Mouse (Mus musculus) stomach, embryonic 14.5 days (tissue): ENCODE results near the gene Plxnc1. TPM values are rescaled to one million over a fixed set of nuclear protein-coding genes. Genes with fewer than 3 reads are reported as not detected.

Experiments used
- ATAC-seq: fragments of 200-750 bp; cut with Nextera tagmentation; 2 replicates; pipeline ENCODE4 v1.8.0; 2017; ENCODE audit warnings: low read depth, moderate TSS enrichment; ENCODE audit not compliant: insufficient number of reproducible peaks, insufficient read depth, low FRiP score
- H3K27ac ChIP-seq: fragments of 300-500 bp; sonication (generic); 2 replicates; pipeline ENCODE4 v1.5.1; 2014; ENCODE audit warnings: mild to moderate bottlenecking, low read length, moderate library complexity, mixed read lengths
- H3K27me3 ChIP-seq: fragments of 300-500 bp; sonication (generic); 2 replicates; pipeline ENCODE4 v1.6.1; 2014; ENCODE audit warnings: low read length, control low read depth, mixed read lengths; ENCODE audit not compliant: control insufficient read depth, insufficient read depth
- H3K36me3 ChIP-seq: fragments of 300-500 bp; sonication (generic); 2 replicates; pipeline ENCODE4 v1.6.1; 2014; ENCODE audit warnings: mild to moderate bottlenecking, control low read depth, low read length, moderate library complexity, mixed read lengths; ENCODE audit not compliant: control insufficient read depth, insufficient read depth
- H3K4me1 ChIP-seq: fragments of 300-500 bp; sonication (generic); 2 replicates; pipeline ENCODE4 v1.6.1; 2014; ENCODE audit warnings: low read length, control low read depth, mixed read lengths; ENCODE audit not compliant: control insufficient read depth, insufficient read depth
- H3K4me2 ChIP-seq: fragments of 300-500 bp; sonication (generic); replicated peaks from 2 replicates; pipeline ENCODE4 v1.6.1; 2014; ENCODE audit warnings: low read depth, low read length, control low read depth
- H3K4me3 ChIP-seq: fragments of 300-500 bp; sonication (generic); 2 replicates; pipeline ENCODE4 v1.5.1; 2014; ENCODE audit warnings: low read depth, low read length, control low read depth
- H3K9ac ChIP-seq: fragments of 300-500 bp; sonication (generic); replicated peaks from 2 replicates; pipeline ENCODE4 v1.6.1; 2014; ENCODE audit warnings: low read depth, mild to moderate bottlenecking, control low read depth, low read length, moderate library complexity, mixed read lengths
- H3K9me3 ChIP-seq: fragments of 300-500 bp; sonication (generic); 2 replicates; pipeline ENCODE4 v1.6.1; 2016; ENCODE audit warnings: low read depth, low read length, control low read depth; ENCODE audit not compliant: control insufficient read depth
- WGBS: fragments of 180-500 bp; shearing (Covaris S2); extraction: QIAGEN DNeasy Blood & Tissue Kit; methylation state at CpG from one replicate; pipeline ENCODE4 v1.1.7; 2014; 5-methylcytosine and 5-hydroxymethylcytosine counted together
- polyA plus RNA-seq: library from polyadenylated mRNA; unstranded; fragments of >200 nt; fragmentation: Nextera tagmentation; extraction: Ambion mirVana; gene quantifications from 2 replicates; pipeline ENCODE4 v1.2.1, GENCODE M21; 2014

Plxnc1 gene
- polyA plus RNA-seq, 1 experiment from 2014 or later, result 2.3 TPM

- 86% methylated on average over 12 of the region's 12 CpGs for WGBS
- Histone ChIP-seq H3K9me3 (no peaks in the 10 kb centered on the region), H3K36me3 (no peaks in the 10 kb centered on the region), H3K4me1 (no peaks in the 10 kb centered on the region), H3K4me2 (no peak overlapping the region), H3K27ac (no peak overlapping the region), H3K27me3 (no peaks in the 10 kb centered on the region), H3K9ac (no peak overlapping the region), H3K4me3 (no peak overlapping the region)
- ATAC-seq, result no peak
These were observed 21.8 kb downstream of the Plxnc1 start for GRCm38 (mm10) chr10:94922848-94923247.

GRCm38 (mm10) chr10:94921751-94922150, 22.9 kb downstream of the Plxnc1 start:
- no peak for ATAC-seq
- whole genome bisulfite sequencing, result 72% methylated on average over 6 of the region's 6 CpGs

GRCm38 (mm10) chr10:94920526-94920925, 24.1 kb downstream of the Plxnc1 start:
- Histone ChIP-seq H3K4me2 (no peak overlapping the region), H3K9me3 (no peaks in the 10 kb centered on the region), H3K27ac (no peak overlapping the region), H3K4me1 (no peaks in the 10 kb centered on the region), H3K9ac (no peak overlapping the region), H3K36me3 (no peaks in the 10 kb centered on the region), H3K27me3 (no peaks in the 10 kb centered on the region), H3K4me3 (no peak overlapping the region)
- WGBS, result 82% methylated on average over 8 of the region's 8 CpGs
- no peak for ATAC-seq

More at GRCm38 (mm10) chr10:94921751-94922150, 22.9 kb downstream of the Plxnc1 start:
- H3K27me3 ChIP-seq, result no peaks in the 10 kb centered on the region
- H3K9me3 ChIP-seq, result no peaks in the 10 kb centered on the region
- H3K9ac ChIP-seq, result no peak overlapping the region
- H3K4me3 ChIP-seq, result no peak overlapping the region
- H3K36me3 ChIP-seq, result no peaks in the 10 kb centered on the region
- H3K27ac ChIP-seq, result no peak overlapping the region
- H3K4me1 ChIP-seq, result no peaks in the 10 kb centered on the region
- H3K4me2 ChIP-seq, result no peak overlapping the region

- no peak overlapping the region for H3K4me2 ChIP-seq
- H3K27ac ChIP-seq, result no peak overlapping the region
- H3K9ac ChIP-seq, result no peak overlapping the region
- WGBS, result 38% methylated on average over 2 of the region's 2 CpGs
- no peaks in the 10 kb centered on the region for H3K4me1 ChIP-seq
- no peaks in the 10 kb centered on the region for H3K27me3 ChIP-seq
- no peaks in the 10 kb centered on the region for H3K9me3 ChIP-seq
- no peak overlapping the region for H3K4me3 ChIP-seq
- no peaks in the 10 kb centered on the region for H3K36me3 ChIP-seq
- no peak for ATAC-seq
These were observed 24.7 kb downstream of the Plxnc1 start for GRCm38 (mm10) chr10:94919960-94920359.

- Histone ChIP-seq H3K4me2 (no peak overlapping the region), H3K36me3 (no peaks in the 10 kb centered on the region), H3K4me3 (no peak overlapping the region), H3K27me3 (no peaks in the 10 kb centered on the region), H3K4me1 (no peaks in the 10 kb centered on the region), H3K27ac (no peak overlapping the region), H3K9ac (no peak overlapping the region), H3K9me3 (no peaks in the 10 kb centered on the region)
- WGBS, result 54% methylated on average over 12 of the region's 12 CpGs
- 0 out of 2 replicates have a peak, but pooled peaks have one; percentile 61 for ATAC-seq
These were observed 25.1 kb downstream of the Plxnc1 start for GRCm38 (mm10) chr10:94919552-94919951.

- ATAC-seq, result no peak
- Histone ChIP-seq H3K4me3 (no peak overlapping the region), H3K9me3 (no peaks in the 10 kb centered on the region), H3K4me1 (no peaks in the 10 kb centered on the region), H3K36me3 (no peaks in the 10 kb centered on the region), H3K27me3 (no peaks in the 10 kb centered on the region), H3K4me2 (no peak overlapping the region), H3K27ac (no peak overlapping the region), H3K9ac (no peak overlapping the region)
- WGBS, result 84% methylated on average over 7 of the region's 7 CpGs
These were observed 26.0 kb downstream of the Plxnc1 start for GRCm38 (mm10) chr10:94918618-94919017.

- ATAC-seq, result no peak
- Histone ChIP-seq H3K36me3 (no peaks in the 10 kb centered on the region), H3K27me3 (no peaks in the 10 kb centered on the region), H3K4me3 (no peak overlapping the region), H3K9ac (no peak overlapping the region), H3K9me3 (no peaks in the 10 kb centered on the region), H3K27ac (no peak overlapping the region), H3K4me2 (no peak overlapping the region), H3K4me1 (no peaks in the 10 kb centered on the region)
- WGBS, result 48% methylated on average over 2 of the region's 2 CpGs
These were observed 26.6 kb downstream of the Plxnc1 start for GRCm38 (mm10) chr10:94917990-94918389.

GRCm38 (mm10) chr10:94917354-94917753, 27.3 kb downstream of the Plxnc1 start:
- Histone ChIP-seq H3K27me3 (no peaks in the 10 kb centered on the region), H3K4me2 (no peak overlapping the region), H3K9ac (no peak overlapping the region), H3K4me1 (no peaks in the 10 kb centered on the region), H3K27ac (no peak overlapping the region), H3K36me3 (no peaks in the 10 kb centered on the region), H3K4me3 (no peak overlapping the region), H3K9me3 (no peaks in the 10 kb centered on the region)
- ATAC-seq, result no peak
- 83% methylated on average over 4 of the region's 4 CpGs for WGBS

GRCm38 (mm10) chr10:94916610-94917009, 28.0 kb downstream of the Plxnc1 start:
- WGBS, result 89% methylated on average over 7 of the region's 7 CpGs

More at GRCm38 (mm10) chr10:94916610-94917009, 28.0 kb downstream of the Plxnc1 start:
- H3K9ac ChIP-seq, result no peak overlapping the region
- no peak overlapping the region for H3K4me2 ChIP-seq
- no peaks in the 10 kb centered on the region for H3K27me3 ChIP-seq
- no peak overlapping the region for H3K27ac ChIP-seq
- no peak overlapping the region for H3K4me3 ChIP-seq
- no peaks in the 10 kb centered on the region for H3K4me1 ChIP-seq
- H3K9me3 ChIP-seq, result no peaks in the 10 kb centered on the region
- no peaks in the 10 kb centered on the region for H3K36me3 ChIP-seq
- no peak for ATAC-seq
